ENCODE assay signal across 9 mouse cellular contexts in genomic region chr7:25246759-25247137, GRCm38 (mm10). TPM values are rescaled to one million over a fixed set of nuclear protein-coding genes. Genes with fewer than 3 reads are reported as not detected.
DNase-seq lines count a peak whose midpoint lies in the region; ATAC-seq and TF ChIP-seq lines count a peak whose summit lies in the region.
"Had no signal": no experiment of that assay in that cellular context is flagged by ENCODE, and none has a peak within 500 bp of the region (broad histone marks: within the 10 kb centered on the region; RNA-seq: fewer than 3 reads in every experiment).

No protein-coding gene starts in this region.

- ATAC-seq in hindbrain, embryonic 11.5 days (ENCODE audit: low FRiP score): no peak
- no peak for ATAC-seq in midbrain, embryonic 11.5 days (ENCODE audit: low FRiP score)

- no peak for TF ChIP-seq POLR2A in kidney, adult 2 months (IDR thresholded peaks at IDR 0.05; ENCODE audit: low read depth, low read length)
- TF ChIP-seq POLR2A in bone marrow macrophage, adult 2 months (IDR thresholded peaks at IDR 0.05; ENCODE audit: borderline replicate concordance, low read depth, low read length): no peak

- WGBS in kidney, adult 2 months: 9% methylated on average over 4 of the region's 4 CpGs
- WGBS in hindbrain, embryonic 11.5 days: 74% methylated on average over 4 of the region's 4 CpGs
- WGBS in midbrain, embryonic 11.5 days: 71% methylated on average over 4 of the region's 4 CpGs

- intact Hi-C loops in gastrocnemius, postnatal 36 days (cut with DNase I): loop anchor here (5.0 kb wide), 2 partner anchors 71 to 146 kb away; partner anchors contain the start of gene Megf8

- peak overlapping the region; percentile 5; the same call in 1 of the 2 replicates for H3K4me2 ChIP-seq in hindbrain, embryonic 11.5 days (replicated peaks; ENCODE audit: low read depth, low read length)
- H3K4me2 ChIP-seq in midbrain, embryonic 11.5 days: no peak overlapping the region; the same call in 1 of the 2 replicates

- H3K4me3 ChIP-seq in kidney, adult 2 months (ENCODE audit: insufficient read depth, low read depth, low read length): no peak overlapping the region
- H3K4me3 ChIP-seq in bone marrow macrophage, adult 2 months (ENCODE audit: insufficient read depth, low read length): peak overlapping the region; percentile 32
- 0 out of 2 replicates have a peak overlapping the region, but pooled peaks have one; percentile 16 for H3K4me3 ChIP-seq in hindbrain, embryonic 11.5 days (ENCODE audit: low read depth, low read length)
- H3K4me3 ChIP-seq in midbrain, embryonic 11.5 days (ENCODE audit: low read depth, low read length): no peak overlapping the region

- no peaks in the 10 kb centered on the region for H3K9me3 ChIP-seq in hindbrain, embryonic 11.5 days (ENCODE audit: control insufficient read depth, low read length)
- H3K9me3 ChIP-seq in midbrain, embryonic 11.5 days (ENCODE audit: control insufficient read depth, low read length): no peaks in the 10 kb centered on the region

- peaks cover 19% of the 10 kb centered on the region for H3K4me1 ChIP-seq in kidney, adult 2 months (ENCODE audit: control insufficient read depth, insufficient read depth, low read length)
- peaks cover 28% of the 10 kb centered on the region for H3K4me1 ChIP-seq in bone marrow macrophage, adult 2 months (ENCODE audit: control insufficient read depth, insufficient read depth, low read length)
- peaks cover 12% of the 10 kb centered on the region for H3K4me1 ChIP-seq in hindbrain, embryonic 11.5 days (replicated peaks; ENCODE audit: control insufficient read depth, insufficient read depth, low read length)
- peaks cover 30% of the 10 kb centered on the region for H3K4me1 ChIP-seq in midbrain, embryonic 11.5 days (ENCODE audit: control insufficient read depth, insufficient read depth, low read length)

- H3K9ac ChIP-seq in hindbrain, embryonic 11.5 days (ENCODE audit: low read depth, low read length): peak overlapping the region; percentile 19; the same call in 1 of the 2 replicates
- H3K9ac ChIP-seq in midbrain, embryonic 11.5 days (ENCODE audit: low read length): peak overlapping the region; percentile 87; the same call in 1 of the 2 replicates

- DNase-seq in kidney, adult 2 months: no peak
- DNase-seq in kidney, adult 9 months: no peak
- no peak for DNase-seq in hindbrain, embryonic 11.5 days (ENCODE audit: low spot score)
- DNase-seq in midbrain, embryonic 11.5 days (ENCODE audit: low spot score, missing footprints): no peak
- no peak for DNase-seq in spleen, postnatal 10 days (ENCODE audit: low spot score in 2 of 2)
- DNase-seq in gastrocnemius, postnatal 25 days: no peak
- no peak for DNase-seq in gastrocnemius, postnatal 36 days

- no peaks in the 10 kb centered on the region for H3K27me3 ChIP-seq in kidney, adult 2 months (replicated peaks; ENCODE audit: control insufficient read depth, insufficient read depth, low read length)
- H3K27me3 ChIP-seq in hindbrain, embryonic 11.5 days (ENCODE audit: control insufficient read depth, insufficient read depth, low read length): no peaks in the 10 kb centered on the region
- no peaks in the 10 kb centered on the region for H3K27me3 ChIP-seq in midbrain, embryonic 11.5 days (ENCODE audit: control insufficient read depth, insufficient read depth, low read length)

- TF ChIP-seq CTCF in kidney, adult 2 months (conservative IDR thresholded peaks at IDR 0.05; ENCODE audit: insufficient read depth, insufficient read length, low read depth, low read length): no peak
- TF ChIP-seq CTCF in bone marrow macrophage, adult 2 months (IDR thresholded peaks at IDR 0.05; ENCODE audit: low read depth, low read length): no peak

- peaks cover 2% of the 10 kb centered on the region; the same call in 1 of the 2 replicates for H3K36me3 ChIP-seq in kidney, adult 2 months (ENCODE audit: control insufficient read depth, insufficient read depth, low read length)
- H3K36me3 ChIP-seq in hindbrain, embryonic 11.5 days (ENCODE audit: control insufficient read depth, insufficient read depth, low read length): no peaks in the 10 kb centered on the region
- H3K36me3 ChIP-seq in midbrain, embryonic 11.5 days (ENCODE audit: control insufficient read depth, insufficient read depth, low read length): peaks cover 15% of the 10 kb centered on the region; the same call in 1 of the 2 replicates

- peak overlapping the region; percentile 72 for H3K27ac ChIP-seq in kidney, adult 2 months (ENCODE audit: insufficient read depth, low read depth, low read length)
- peak overlapping the region; percentile 28 for H3K27ac ChIP-seq in bone marrow macrophage, adult 2 months (ENCODE audit: insufficient read depth, low read depth, low read length)
- peak overlapping the region; percentile 36; the same call in 1 of the 2 replicates for H3K27ac ChIP-seq in hindbrain, embryonic 11.5 days (ENCODE audit: low read depth, low read length)
- no peak overlapping the region for H3K27ac ChIP-seq in midbrain, embryonic 11.5 days (ENCODE audit: low read depth, low read length)
- H3K27ac ChIP-seq: macrophage had no signal

RNA-seq across cellular contexts. Expression of gene Erf, which starts 3.8 kb away (rescaled TPM):
- 37.0 and 46.2 TPM in 2 replicates for polyA plus RNA-seq in kidney, adult 2 months (2012; rRNA removed)
- polyA plus RNA-seq in bone marrow macrophage, adult 2 months (2012; ENCODE audit: insufficient read depth, insufficient read length, missing spikeins): 22.7 and 27.8 TPM in 2 replicates
- 12.8 and 14.2 TPM in 2 replicates for polyA plus RNA-seq in hindbrain, embryonic 11.5 days (2014; fragmentation: Nextera tagmentation; extraction: Ambion mirVana)
- polyA plus RNA-seq in midbrain, embryonic 11.5 days (2014; fragmentation: Nextera tagmentation; extraction: Ambion mirVana): 11.7 and 13.9 TPM in 2 replicates
- 1 to 10 TPM; 5.8 to 7.2 TPM for total RNA-seq in gastrocnemius, postnatal 25 days (2021)
- 1 to 10 TPM; 5.0 to 6.1 TPM for total RNA-seq in gastrocnemius, postnatal 36 days (2021)

RNA-seq across cellular contexts. Expression of gene Gsk3a, which starts 9.1 kb away (rescaled TPM):
- 127 and 128 TPM in 2 replicates for polyA plus RNA-seq in kidney, adult 2 months (2012; rRNA removed)
- polyA plus RNA-seq in bone marrow macrophage, adult 2 months (2012; ENCODE audit: insufficient read depth, insufficient read length, missing spikeins): 78.6 and 87.1 TPM in 2 replicates
- 14.1 and 16.1 TPM in 2 replicates for polyA plus RNA-seq in hindbrain, embryonic 11.5 days (2014; fragmentation: Nextera tagmentation; extraction: Ambion mirVana)
- 12.8 and 14.6 TPM in 2 replicates for polyA plus RNA-seq in midbrain, embryonic 11.5 days (2014; fragmentation: Nextera tagmentation; extraction: Ambion mirVana)
- 10 to 100 TPM; 59.5 to 66.2 TPM for total RNA-seq in gastrocnemius, postnatal 25 days (2021)
- 10 to 100 TPM; 64.0 to 69.6 TPM for total RNA-seq in gastrocnemius, postnatal 36 days (2021)

RNA-seq across cellular contexts. Expression of gene Cic, which starts 20.8 kb away (rescaled TPM):
- polyA plus RNA-seq in kidney, adult 2 months (2012; rRNA removed): 41.8 and 41.9 TPM in 2 replicates
- polyA plus RNA-seq in bone marrow macrophage, adult 2 months (2012; ENCODE audit: insufficient read depth, insufficient read length, missing spikeins): 251 and 272 TPM in 2 replicates
- polyA plus RNA-seq in hindbrain, embryonic 11.5 days (2014; fragmentation: Nextera tagmentation; extraction: Ambion mirVana): 25.4 and 39.0 TPM in 2 replicates
- polyA plus RNA-seq in midbrain, embryonic 11.5 days (2014; fragmentation: Nextera tagmentation; extraction: Ambion mirVana): 25.5 and 29.7 TPM in 2 replicates
- total RNA-seq in gastrocnemius, postnatal 25 days (2021): 10 to 100 TPM; 29.0 to 30.4 TPM
- 10 to 100 TPM; 31.4 to 37.6 TPM for total RNA-seq in gastrocnemius, postnatal 36 days (2021)

RNA-seq across cellular contexts. Expression of gene Zfp526, which starts 25.5 kb away (rescaled TPM):
- polyA plus RNA-seq in kidney, adult 2 months (2012; rRNA removed): 8.9 and 10.8 TPM in 2 replicates
- polyA plus RNA-seq in bone marrow macrophage, adult 2 months (2012; ENCODE audit: insufficient read depth, insufficient read length, missing spikeins): 5.0 and 6.4 TPM in 2 replicates
- polyA plus RNA-seq in hindbrain, embryonic 11.5 days (2014; fragmentation: Nextera tagmentation; extraction: Ambion mirVana): 2.9 and 3.9 TPM in 2 replicates
- polyA plus RNA-seq in midbrain, embryonic 11.5 days (2014; fragmentation: Nextera tagmentation; extraction: Ambion mirVana): 2.7 and 3.2 TPM in 2 replicates
- total RNA-seq in gastrocnemius, postnatal 25 days (2021): 1 to 10 TPM; 4.6 to 5.2 TPM
- total RNA-seq in gastrocnemius, postnatal 36 days (2021): 1 to 10 TPM; 4.1 to 5.5 TPM

RNA-seq across cellular contexts. Expression of gene Dedd2, which starts 26.3 kb away (rescaled TPM):
- polyA plus RNA-seq in kidney, adult 2 months (2012; rRNA removed): 34.8 and 43.7 TPM in 2 replicates
- polyA plus RNA-seq in bone marrow macrophage, adult 2 months (2012; ENCODE audit: insufficient read depth, insufficient read length, missing spikeins): 12.6 and 12.7 TPM in 2 replicates
- polyA plus RNA-seq in hindbrain, embryonic 11.5 days (2014; fragmentation: Nextera tagmentation; extraction: Ambion mirVana): 7.3 and 8.5 TPM in 2 replicates
- polyA plus RNA-seq in midbrain, embryonic 11.5 days (2014; fragmentation: Nextera tagmentation; extraction: Ambion mirVana): 6.9 and 7.7 TPM in 2 replicates
- total RNA-seq in gastrocnemius, postnatal 25 days (2021): 1 to 10 TPM; 7.2 to 7.9 TPM
- total RNA-seq in gastrocnemius, postnatal 36 days (2021): 10 to 100 TPM in 1 of 2 experiments, 1 to 10 TPM in 1; 8.4 to 10.7 TPM

Comparison
In these comparisons a context has a peak if more than half of its experiments do, and no peak if none do; other contexts are left out.
1. H3K4me3 ChIP-seq: peak in bone marrow macrophage, adult 2 months (single experiment) and hindbrain, embryonic 11.5 days (single experiment); none in kidney, adult 2 months (single experiment) and midbrain, embryonic 11.5 days (single experiment).